Comparison of ENCODE assay signal across 34 mouse cellular contexts in genomic region chr3:128014909-128015308, GRCm38 (mm10).
"Had no signal": no experiment of that assay in that cellular context is flagged by ENCODE, and none has a peak within 500 bp of the region (broad histone marks: within the 10 kb centered on the region; RNA-seq: fewer than 3 reads in every experiment).

No protein-coding gene starts in this region.

- H3K27ac ChIP-seq: heart, embryonic 10.5 days; heart, embryonic 13.5 days; heart, embryonic 15.5 days; hindbrain, embryonic 10.5 days; hindbrain, embryonic 12.5 days; hindbrain, embryonic 13.5 days; hindbrain, embryonic 15.5 days; hindbrain, postnatal 0 days; intestine, embryonic 15.5 days; kidney, embryonic 15.5 days; kidney, postnatal 0 days; layer of hippocampus, adult 2 months; left cerebral cortex, adult 2 months had no signal

- H3K36me3 ChIP-seq: heart, embryonic 10.5 days; heart, embryonic 12.5 days; heart, embryonic 13.5 days; heart, embryonic 15.5 days; hindbrain, embryonic 10.5 days; hindbrain, embryonic 12.5 days; hindbrain, embryonic 13.5 days; hindbrain, embryonic 15.5 days; intestine, embryonic 15.5 days; kidney, embryonic 15.5 days had no signal

- ATAC-seq: hindbrain, embryonic 16.5 days; hindbrain, postnatal 0 days; inflammation-experienced regulatory T-cells, adult 6 months; intestine, embryonic 15.5 days; intestine, embryonic 16.5 days had no signal

- H3K27me3 ChIP-seq: heart, embryonic 12.5 days; heart, embryonic 13.5 days; heart, embryonic 15.5 days; hindbrain, embryonic 12.5 days; hindbrain, embryonic 13.5 days; hindbrain, embryonic 15.5 days; intestine, embryonic 15.5 days; kidney, embryonic 15.5 days had no signal

- H3K4me1 ChIP-seq: heart, embryonic 10.5 days; heart, embryonic 12.5 days; heart, embryonic 13.5 days; heart, embryonic 15.5 days; hindbrain, embryonic 10.5 days; hindbrain, embryonic 12.5 days; hindbrain, embryonic 13.5 days; hindbrain, embryonic 15.5 days; intestine, embryonic 15.5 days; kidney, embryonic 15.5 days had no signal

- DNase-seq: heart, postnatal 10 days; heart, postnatal 14 days; heart, postnatal 36 days; heart, postnatal 4 days; kidney, adult 11 months; kidney, adult 18-20 months; kidney, adult 2 months; kidney, adult 8-10 months; kidney, adult 9 months; kidney, postnatal 10 days; kidney, postnatal 14 days; kidney, postnatal 25 days; kidney, postnatal 36 days; kidney, postnatal 4 days; layer of hippocampus, adult 9-11 months; layer of hippocampus, postnatal 36 days had no signal

- H3K9me3 ChIP-seq: heart, embryonic 10.5 days; heart, embryonic 12.5 days; heart, embryonic 13.5 days; heart, embryonic 15.5 days; hindbrain, embryonic 10.5 days; hindbrain, embryonic 12.5 days; hindbrain, embryonic 13.5 days; hindbrain, embryonic 15.5 days; intestine, embryonic 15.5 days; kidney, embryonic 15.5 days had no signal

- H3K9ac ChIP-seq: heart, embryonic 12.5 days; heart, embryonic 13.5 days; heart, embryonic 15.5 days; hindbrain, embryonic 12.5 days; hindbrain, embryonic 13.5 days; hindbrain, embryonic 15.5 days; intestine, embryonic 15.5 days; kidney, embryonic 15.5 days had no signal

- H3K4me3 ChIP-seq: heart, embryonic 10.5 days; heart, embryonic 12.5 days; heart, embryonic 13.5 days; heart, embryonic 15.5 days; hindbrain, embryonic 10.5 days; hindbrain, embryonic 12.5 days; hindbrain, embryonic 13.5 days; hindbrain, embryonic 15.5 days; intestine, embryonic 15.5 days; kidney, embryonic 15.5 days; layer of hippocampus, adult 2 months; left cerebral cortex, adult 2 months had no signal

- H3K4me2 ChIP-seq: heart, embryonic 11.5 days; heart, embryonic 12.5 days; heart, embryonic 13.5 days; heart, embryonic 15.5 days; hindbrain, embryonic 12.5 days; hindbrain, embryonic 13.5 days; hindbrain, embryonic 15.5 days; intestine, embryonic 15.5 days; kidney, embryonic 15.5 days had no signal
